Mouse (Mus musculus) E14TG2a.4 (cell line): ENCODE results near the gene Dnaaf2.

Source experiments
- CTCF ChIP-seq: conservative IDR thresholded peaks from 2 replicates; pipeline ENCODE4 v1.5.1; 2014; ENCODE audit warnings: low read length
- NANOG ChIP-seq: IDR thresholded peaks from 2 replicates; pipeline ENCODE4 v1.6.1; 2014; ENCODE audit warnings: borderline replicate concordance, low read length, mixed read lengths
- POU5F1 ChIP-seq: IDR thresholded peaks from 2 replicates; pipeline ENCODE4 v1.6.1; 2014; ENCODE audit warnings: low read length, borderline replicate concordance

DNA sequence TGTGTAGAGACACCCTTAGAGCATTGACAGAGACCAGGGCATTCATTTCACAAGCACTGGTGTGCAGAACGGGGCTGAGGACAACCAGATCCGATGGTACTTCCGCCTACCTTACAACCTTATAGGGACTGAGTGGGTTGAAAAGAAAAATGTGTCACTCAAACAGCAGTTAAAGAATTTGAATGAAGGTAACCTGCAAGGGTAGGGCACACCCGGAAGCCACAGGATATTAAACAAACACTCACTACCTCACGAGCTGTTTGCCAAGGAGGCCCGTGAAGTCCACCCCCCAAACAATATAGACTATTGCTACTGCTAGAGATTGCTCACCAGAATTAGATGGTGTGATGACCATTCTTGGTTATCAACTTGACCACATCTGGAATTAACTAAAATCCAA lies 37.6 kb upstream of the Dnaaf2 start:
- TF ChIP-seq CTCF (no peak), NANOG (no peak), POU5F1 (no peak)
